Mouse (Mus musculus): Measurements from ENCODE around the gene Slc12a3.

- TF ChIP-seq POLR2A (IDR thresholded peaks at IDR 0.05; ENCODE audit: borderline replicate concordance, insufficient read depth, low read length) (no peak), CTCF (IDR thresholded peaks at IDR 0.05; ENCODE audit: borderline replicate concordance, insufficient read depth, low read depth, low read length) (no peak)
Observed at GRCm38 (mm10) chr8:94345657-94346056, 16.7 kb downstream of the Slc12a3 start.

Data from cerebellum, adult 2 months (tissue).